Mouse (Mus musculus) lung, postnatal 0 days (tissue): ENCODE measurements around the gene Pom121l2.
A peak's percentile ranks its signal among the peaks of the same experiment; 100 is the strongest.

Source experiments
- CTCF ChIP-seq: IDR thresholded peaks from 2 replicates; pipeline ENCODE4 v1.5.1; 2016; ENCODE audit warnings: antibody characterized with exemption, mild to moderate bottlenecking
- EP300 ChIP-seq: IDR thresholded peaks from 2 replicates; pipeline ENCODE4 v1.6.1; 2016; ENCODE audit warnings: antibody characterized with exemption, mild to moderate bottlenecking, control low read depth

DNA sequence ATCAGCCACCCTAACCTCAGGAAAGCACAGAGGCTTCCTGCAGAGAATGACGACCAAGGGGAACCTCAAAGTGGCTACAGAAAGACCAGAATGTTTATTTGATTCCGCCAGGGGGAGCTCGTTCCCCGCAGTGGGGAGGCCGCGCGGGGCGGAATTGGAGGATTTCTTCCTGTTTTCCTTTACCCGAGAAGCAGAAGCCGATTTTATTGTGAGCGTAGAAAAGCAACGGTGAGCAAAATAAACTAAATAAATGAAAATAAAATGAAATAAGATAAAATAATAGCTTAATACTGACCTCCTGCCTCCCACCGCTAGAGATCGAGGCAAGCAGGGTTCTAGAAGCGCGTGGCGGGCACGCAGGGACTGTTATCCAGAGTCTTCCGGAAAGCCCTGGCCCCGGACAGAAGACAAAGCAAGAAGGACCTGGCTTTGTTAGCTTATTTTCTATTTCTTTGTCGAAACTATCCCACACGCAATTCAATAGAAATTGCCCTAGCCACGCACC lies 6.7 kb upstream of the Pom121l2 start:
- peak; percentile 89 for TF ChIP-seq CTCF
- peak; percentile 68 for TF ChIP-seq EP300
